Mouse (Mus musculus) lung, postnatal 36 days (tissue): Measurements from ENCODE around the gene Cog2.

Experiments
- DNase-seq: peaks from one replicate; pipeline ENCODE4 v3.0.0; 2022; ENCODE audit warnings: mixed read lengths

The Cog2 gene

DNA sequence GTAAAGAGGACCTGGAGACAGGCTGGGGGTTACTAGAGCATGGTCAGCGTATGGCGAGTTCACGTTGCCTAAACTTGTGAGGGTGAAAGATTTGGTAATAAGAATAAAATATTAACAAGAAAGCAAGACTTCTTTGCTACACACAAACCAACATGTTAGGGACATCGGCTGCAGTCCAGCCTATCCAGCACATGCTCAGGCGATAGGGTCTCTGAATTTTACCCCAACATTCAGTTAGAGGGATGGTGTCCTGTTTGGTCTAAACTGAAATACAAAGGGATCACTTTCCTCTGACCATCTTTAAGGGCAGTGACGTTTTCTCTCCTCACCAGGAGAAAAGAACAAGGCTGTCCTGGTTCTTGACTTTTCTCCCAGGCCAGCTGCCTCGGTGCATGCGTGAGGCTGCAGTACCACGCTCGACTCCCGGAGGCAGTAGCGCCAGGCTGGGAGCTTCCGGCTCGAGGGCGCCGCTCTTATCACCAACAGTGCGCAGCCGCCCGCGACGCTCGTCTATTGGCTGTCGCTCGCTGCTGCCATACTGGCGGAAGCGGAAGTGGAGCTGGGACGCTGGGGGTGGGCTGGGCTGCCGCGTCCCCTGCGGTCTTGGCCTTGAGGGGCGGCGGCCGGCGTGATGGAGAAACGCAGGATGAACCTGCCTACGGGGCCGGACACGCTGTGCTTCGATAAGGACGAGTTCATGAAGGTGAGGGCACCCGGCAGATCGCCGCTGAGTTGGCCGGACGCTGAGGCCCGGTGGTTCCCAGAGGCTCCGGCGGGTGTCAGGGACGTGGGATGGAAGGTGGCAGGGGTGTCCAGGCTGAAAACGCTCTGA lies at the start of gene Cog2:
Gene Cog2 (plus strand): TSS at position 519 of the 832 bp plus-strand sequence.
- DNase-seq = peak; percentile 94

- DNase-seq = no peak
These were observed 44.9 kb upstream of the Cog2 start for GRCm38 (mm10) chr8:124475690-124476089.

DNA sequence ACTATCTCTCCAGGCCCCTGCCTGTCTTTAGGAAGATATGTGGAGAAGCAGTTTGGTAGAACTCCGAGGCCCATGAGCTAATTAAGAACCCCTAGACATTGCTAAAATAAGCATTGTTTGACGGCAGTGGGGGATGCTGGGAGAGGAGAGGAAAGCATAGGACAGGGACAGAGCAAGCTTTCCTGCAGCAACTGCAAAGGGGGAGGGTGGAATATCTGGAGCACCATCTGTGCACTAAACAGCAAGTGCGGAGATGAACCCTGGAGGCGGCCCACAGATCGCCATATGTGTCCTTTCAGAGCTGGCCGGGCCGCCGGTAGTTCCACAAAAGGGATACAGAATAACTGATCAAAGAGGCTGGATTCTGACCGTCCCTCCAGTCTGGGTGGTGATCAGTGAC lies 43.9 kb upstream of the Cog2 start:
- no peak for DNase-seq

DNA sequence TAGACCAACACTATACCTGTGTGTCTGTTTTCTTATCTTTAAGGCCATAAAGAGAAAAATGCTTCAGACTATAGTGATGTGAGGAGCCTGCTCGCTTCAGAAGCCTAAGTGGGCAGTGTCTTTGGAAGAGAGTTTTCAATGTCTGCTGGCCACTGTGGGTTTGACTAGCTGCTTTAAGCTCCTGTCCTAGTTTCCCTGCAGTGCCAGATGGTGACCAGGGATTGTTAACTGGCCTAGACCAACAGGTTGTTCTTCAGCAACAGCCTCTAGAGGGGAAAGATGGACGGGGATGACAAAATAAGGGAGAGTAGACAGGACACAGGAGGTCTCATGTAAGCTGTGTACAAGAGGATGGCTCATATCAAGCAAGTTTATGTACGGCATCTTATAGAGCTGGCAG lies 41.3 kb upstream of the Cog2 start:
- DNase-seq = no peak

- DNase-seq = no peak
These were observed 40.2 kb upstream of the Cog2 start for GRCm38 (mm10) chr8:124480321-124480720.

DNA sequence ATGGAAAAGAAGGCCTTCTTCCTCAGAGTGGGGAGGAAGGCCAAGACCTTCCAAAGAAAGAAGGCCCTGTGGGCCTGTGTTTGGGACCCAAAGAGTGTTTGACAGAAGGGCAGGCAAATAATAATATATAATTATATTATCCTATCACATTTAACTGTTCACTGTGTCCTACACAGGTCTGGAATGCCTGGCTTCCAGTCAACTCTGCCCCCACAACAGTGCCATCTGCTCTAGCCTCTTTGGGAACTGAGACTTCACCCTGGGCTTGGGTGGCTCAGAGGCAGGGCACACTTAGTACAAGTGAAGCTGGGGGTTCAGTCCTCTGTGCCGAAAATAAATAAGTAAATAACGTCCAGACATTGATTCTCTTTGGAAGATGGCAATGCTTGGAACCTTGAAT lies 37.8 kb upstream of the Cog2 start:
- DNase-seq = no peak

DNA sequence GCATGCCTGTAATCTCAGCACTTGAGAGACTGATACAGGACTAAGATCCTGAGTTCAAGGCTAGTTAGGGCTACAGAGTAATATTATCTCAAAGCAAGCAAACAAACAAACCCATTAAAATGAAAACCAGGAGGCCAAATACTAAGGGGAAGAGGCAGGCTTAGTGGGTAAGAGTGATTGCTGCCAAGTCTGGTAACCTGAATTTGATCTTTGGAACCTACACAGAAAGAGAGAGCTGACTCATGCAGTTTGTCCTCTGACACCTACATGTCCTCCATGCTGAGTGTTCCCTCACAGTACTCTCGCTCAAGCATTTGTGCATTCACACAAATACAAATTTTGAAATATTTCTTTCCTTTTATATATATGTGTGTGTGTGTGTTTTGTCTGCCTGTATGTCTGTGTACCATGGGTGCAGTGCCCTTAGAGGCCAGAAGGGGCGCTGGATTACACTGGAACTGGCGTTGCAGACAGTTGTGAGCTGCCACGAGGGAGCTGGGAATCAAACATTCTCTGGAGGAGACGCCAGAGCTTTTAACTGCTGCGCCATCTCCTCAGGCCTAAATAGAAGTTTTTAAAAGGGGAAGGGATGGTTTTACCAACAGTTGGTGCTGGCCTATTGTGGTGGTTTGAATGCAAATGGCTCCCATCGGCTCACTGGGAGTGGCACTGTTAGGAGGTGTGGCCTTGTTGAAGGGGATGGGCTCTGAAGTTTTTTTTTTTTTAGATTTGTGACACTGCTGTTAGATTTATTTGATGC lies 37.0 kb upstream of the Cog2 start:
- no peak for DNase-seq

DNA sequence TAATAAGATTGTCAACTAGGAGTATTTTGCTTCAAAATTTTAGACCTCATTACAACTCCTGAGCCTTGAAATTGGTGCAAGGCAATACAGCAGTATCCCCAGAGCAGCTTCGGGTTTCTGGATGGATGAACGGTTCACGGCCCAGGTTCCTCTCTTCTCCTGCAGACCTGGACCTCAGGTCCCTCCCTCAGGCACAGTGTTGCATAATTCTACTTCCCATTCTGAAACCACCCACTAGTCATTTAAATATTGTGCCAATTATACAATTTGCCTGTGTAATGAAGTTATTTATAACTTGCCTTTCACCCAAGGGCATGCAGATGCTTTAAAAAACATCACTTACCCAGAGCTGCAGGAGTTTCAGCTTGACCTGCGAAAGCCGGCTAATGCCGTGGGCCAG lies 31.3 kb upstream of the Cog2 start:
- DNase-seq = no peak

- no peak for DNase-seq
These were observed 30.8 kb upstream of the Cog2 start for GRCm38 (mm10) chr8:124489786-124490185.

DNA sequence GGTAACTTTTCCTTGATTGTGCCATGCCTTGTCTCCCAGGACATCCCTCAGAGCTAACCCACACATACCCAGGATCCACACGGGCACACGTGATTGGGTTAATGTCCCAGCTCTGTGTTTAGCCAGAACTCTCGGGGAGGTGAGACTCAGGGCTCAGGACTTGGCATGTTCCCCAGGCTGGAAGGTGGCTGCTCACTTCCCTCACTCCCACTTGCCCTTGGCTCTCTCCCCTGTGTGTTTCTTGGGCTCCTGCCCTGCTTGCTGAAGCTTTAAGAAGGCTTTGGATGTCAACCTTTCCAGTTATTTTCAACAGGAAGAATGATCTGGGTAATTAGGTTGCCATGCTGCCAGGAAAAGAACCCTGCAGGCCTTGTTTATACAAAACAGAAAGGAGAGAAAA lies 26.2 kb upstream of the Cog2 start:
- DNase-seq = no peak

- no peak for DNase-seq
These were observed 25.6 kb upstream of the Cog2 start for GRCm38 (mm10) chr8:124494955-124495354.

DNA sequence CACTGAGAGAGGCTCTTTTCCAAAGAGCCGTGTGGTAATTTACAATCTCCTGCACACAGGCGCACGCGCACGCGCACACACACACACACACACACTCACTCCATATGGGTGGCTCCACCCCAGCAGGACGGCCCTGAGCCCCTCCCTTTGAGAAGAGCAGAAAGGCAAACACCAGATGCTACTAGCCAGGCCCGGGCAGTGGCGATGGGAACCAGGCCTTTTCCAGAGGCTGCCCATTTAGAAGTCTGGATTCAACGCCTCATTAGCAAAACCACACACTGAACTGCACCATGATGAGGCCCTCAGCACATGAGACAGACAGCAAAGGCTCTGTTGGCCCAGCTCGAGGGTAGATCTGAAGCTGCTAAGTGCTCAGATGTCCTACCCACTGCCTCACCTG lies 24.9 kb upstream of the Cog2 start:
- no peak for DNase-seq

- DNase-seq = no peak
These were observed 24.3 kb upstream of the Cog2 start for GRCm38 (mm10) chr8:124496266-124496665.

DNA sequence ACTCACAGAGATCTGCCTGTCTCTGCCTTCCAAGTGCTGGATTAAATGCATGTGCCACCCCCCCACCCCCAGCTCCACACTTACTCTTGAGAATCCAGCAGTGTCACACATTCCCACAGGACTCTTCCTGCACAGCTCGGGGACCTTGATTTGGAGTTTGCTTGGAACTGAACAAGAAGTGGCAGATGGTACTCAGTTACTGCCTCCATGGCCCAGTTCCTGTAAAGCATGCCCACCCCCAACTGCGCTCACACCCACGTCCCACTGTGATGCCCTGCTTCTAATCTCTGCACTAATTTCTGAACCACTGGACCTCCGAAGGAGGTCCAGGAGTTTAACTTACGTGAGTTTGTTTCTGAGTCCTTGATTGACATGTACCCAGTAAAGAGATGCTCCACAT lies 23.7 kb upstream of the Cog2 start:
- DNase-seq = no peak

DNA sequence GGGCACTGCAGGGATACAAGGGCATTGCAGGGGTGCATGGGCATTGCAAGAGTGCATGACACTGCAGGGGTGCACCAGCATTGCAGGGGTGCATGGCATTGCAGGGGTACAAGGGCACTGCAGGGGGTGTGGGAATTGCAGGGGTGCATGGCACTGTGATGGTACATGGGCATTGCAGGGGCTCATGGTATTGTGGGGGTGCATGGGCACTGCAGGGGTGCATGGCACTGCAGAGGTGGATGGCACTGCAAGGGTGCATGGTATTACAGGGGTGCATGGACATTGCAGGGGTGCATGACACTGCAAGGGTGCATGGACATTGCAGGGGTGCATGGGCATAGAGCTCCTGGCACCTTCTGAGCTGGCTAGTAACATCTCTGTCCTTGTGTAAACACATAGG lies 22.2 kb upstream of the Cog2 start:
- no peak for DNase-seq

DNA sequence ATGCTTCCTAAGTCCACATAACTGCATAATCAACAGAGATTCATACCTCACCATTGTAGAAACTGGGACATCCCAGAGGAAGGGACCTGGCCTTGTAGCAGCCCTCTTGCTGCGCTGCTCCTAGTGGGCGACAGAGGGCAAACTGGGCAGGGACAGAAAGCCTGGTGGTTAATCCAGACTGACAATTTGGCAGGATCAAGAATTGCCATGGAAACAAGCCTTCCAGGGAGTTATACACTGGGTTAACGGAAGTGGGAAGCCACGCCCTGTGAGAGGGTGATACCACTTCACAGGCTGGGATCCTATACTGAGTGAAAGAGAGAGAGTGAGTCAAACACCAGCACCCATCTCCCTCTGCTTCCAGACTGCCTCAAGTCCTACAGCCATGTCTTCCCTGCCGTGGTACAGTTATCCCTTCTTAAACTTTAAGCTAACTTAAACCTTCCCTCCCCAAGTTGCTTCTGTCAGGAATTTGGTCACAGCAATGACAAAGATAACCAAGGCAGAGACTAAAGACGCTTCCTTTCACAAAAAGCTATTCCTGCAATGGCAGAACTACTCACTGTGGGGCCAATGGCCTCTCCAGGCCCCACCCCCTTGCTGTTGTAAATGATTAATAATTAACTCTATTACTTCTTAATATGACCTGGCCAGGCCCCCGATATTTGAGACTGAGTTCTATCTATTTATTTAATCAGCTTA lies 21.2 kb upstream of the Cog2 start:
- DNase-seq = no peak

GRCm38 (mm10) chr8:124499938-124500239 lies 20.7 kb upstream of the Cog2 start:
- DNase-seq = no peak

- DNase-seq = no peak
These were observed 14.9 kb upstream of the Cog2 start for GRCm38 (mm10) chr8:124505626-124506025.

DNA sequence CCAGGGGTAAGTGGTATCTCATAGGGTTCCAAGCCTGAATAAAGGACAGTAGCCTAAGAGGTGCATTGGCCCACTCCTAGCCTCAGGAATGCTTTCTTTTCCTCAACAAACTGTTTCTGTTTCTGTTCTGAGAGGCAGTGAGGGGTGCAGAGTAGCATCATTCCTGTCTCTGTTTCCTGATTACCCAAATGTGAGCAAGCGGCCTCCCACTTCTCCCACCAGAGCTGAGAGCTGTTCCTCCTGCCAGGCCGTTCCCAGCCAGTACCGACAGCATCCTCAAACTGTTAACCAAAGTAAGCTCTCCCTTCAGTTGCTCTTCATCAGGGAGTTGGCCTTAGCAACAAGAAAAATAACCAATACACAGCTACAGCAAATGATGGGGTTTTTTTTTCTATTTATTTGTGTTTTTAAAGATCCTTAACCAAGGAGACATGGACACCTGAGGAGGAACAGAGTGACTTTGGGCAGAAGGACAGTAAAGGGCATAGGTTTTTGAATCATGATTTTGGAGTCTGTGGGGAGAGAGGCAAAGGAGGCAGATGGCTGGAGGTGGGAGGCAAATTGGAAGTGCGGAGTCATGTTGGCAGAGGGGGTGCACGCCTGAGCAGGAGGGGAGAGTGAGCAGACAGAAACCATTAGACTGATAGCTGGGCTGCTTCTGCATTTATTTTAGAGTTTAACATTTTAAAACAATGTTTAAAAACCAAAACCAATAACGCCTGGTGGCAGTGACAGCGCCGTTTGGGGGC lies 12.8 kb upstream of the Cog2 start:
- no peak for DNase-seq

GRCm38 (mm10) chr8:124508321-124508695 lies 12.3 kb upstream of the Cog2 start:
- DNase-seq = no peak

DNA sequence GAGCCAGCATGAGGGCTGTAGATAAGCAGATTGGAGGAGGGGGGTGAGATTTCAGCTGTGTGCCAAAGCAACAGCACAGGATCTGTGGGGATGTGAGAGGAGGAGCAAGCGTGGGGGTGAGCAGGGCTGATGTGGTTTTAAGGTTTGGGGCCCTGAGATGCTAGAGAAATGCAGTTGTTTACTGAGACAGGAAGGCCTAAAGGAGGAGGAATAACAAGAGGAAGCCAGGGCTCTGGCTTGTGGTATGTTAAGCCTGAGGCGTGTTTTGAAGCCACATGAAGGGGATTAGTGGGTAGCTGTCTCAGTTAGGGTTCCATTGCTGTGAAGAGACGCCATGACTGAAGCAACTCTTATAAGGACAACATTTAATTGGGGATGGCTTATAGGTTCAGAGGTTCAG lies 11.4 kb upstream of the Cog2 start:
- no peak for DNase-seq

DNA sequence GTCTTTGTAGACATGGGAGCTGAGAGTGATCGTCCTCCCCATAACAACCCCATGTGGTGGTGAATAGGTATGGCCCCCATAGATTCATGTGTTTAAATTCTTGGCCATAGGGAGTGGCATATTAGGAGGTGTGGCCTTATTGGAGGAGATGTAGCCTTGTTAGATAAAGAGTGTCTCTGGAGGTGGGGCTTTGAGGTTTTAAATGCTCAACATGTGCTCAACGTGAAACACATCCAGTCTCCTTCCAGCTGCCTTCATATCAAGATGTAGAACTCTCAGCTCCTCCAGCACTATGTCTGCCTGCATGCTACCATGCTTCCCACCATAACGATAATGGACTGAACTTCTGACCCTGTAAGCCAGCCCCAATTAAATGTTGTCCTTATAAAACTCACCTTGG lies 4.5 kb upstream of the Cog2 start:
- no peak for DNase-seq

DNA sequence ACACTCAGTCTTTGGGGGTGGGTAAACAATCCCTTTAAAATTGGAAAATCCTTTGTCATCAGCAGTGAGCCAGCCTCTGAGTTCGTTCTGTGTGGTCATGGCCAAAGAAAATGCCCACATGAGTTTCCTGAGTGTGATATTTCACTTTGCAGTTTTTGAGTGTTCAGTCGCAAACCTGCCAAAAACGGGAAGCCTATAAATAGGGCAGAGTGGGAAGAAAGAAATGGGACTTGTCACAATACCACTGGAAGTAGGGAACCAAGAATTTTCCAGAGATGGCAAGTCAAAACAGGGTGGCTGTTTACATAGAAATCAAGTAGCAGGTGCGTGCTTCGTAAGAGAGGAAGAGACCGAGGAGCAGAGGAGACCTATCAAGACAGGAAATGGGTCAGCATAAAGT lies 4.0 kb upstream of the Cog2 start:
- no peak for DNase-seq
